Mouse (Mus musculus): ENCODE results near the gene Dok3.

- no peak for TF ChIP-seq CTCF (IDR thresholded peaks at IDR 0.05; ENCODE audit: control insufficient read depth, insufficient read depth, insufficient read length)
- TF ChIP-seq USF1 (IDR thresholded peaks at IDR 0.05; ENCODE audit: low read depth) = no peak
- TF ChIP-seq CEBPB (IDR thresholded peaks at IDR 0.05; ENCODE audit: low read depth) = no peak
- no peak for TF ChIP-seq MAX (IDR thresholded peaks at IDR 0.05)
Measured at GRCm38 (mm10) chr13:55547916-55548315, 18.8 kb upstream of the Dok3 start.

All from C2C12 (cell line).